Mouse (Mus musculus): Measurements from ENCODE around the gene Cd207.

DNA sequence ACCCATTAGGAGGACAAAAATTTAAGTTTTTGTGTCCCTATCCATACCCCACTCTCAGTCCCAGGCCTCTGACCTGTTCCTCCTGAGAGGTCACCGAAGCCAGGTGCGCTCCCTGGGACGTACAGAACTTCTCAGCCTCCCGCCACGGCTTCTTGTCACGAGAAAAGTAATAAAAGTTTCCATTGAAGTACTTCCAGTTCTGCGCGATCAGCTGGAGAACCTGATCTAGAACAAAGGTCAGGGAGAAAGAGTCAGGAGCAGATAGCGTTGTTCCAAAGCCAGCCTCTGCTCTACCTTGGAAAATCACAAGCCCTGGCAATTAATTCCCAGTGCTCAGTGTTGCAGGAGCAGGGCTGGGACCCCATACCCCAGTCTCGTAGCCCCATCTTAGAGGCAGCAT lies 30.9 kb downstream of the Cd207 start:
- TF ChIP-seq CTCF (IDR thresholded peaks at IDR 0.05; ENCODE audit: insufficient read depth, low read depth, low read length) (no peak), POLR2A (IDR thresholded peaks at IDR 0.05; ENCODE audit: insufficient read depth, low read depth, low read length) (no peak)

Measured in olfactory bulb, adult 2 months (tissue).